Mouse (Mus musculus) monocyte, adult 2 months (primary cell): ENCODE data around the gene Gna13.
"Not testable (repeated sequence)": the region's sequence is repeated elsewhere in the genome, so short reads cannot be mapped to it uniquely, and the experiment has no call there.

Source experiments
- DNase-seq, 2 experiments: peaks; one replicate each; pipeline ENCODE4 v3.0.0; 2022; ENCODE audit warnings: low spot score in 2 of 2, low read depth in 1 of 2

Gna13 gene

GRCm38 (mm10) chr11:109362463-109363190 lies at the start of gene Gna13:
Gene Gna13 (plus strand): TSS chr11:109362831.
- DNase-seq, result peak; percentile 69 to 90

- DNase-seq, result no peak
Measured at GRCm38 (mm10) chr11:109316921-109317320, 45.7 kb upstream of the Gna13 start.

- DNase-seq, result no peak
Measured at GRCm38 (mm10) chr11:109319471-109319870, 43.2 kb upstream of the Gna13 start.

- no peak for DNase-seq
Measured at GRCm38 (mm10) chr11:109319946-109320345, 42.7 kb upstream of the Gna13 start.

GRCm38 (mm10) chr11:109320361-109320933 lies 42.2 kb upstream of the Gna13 start:
- DNase-seq, result no peak

- DNase-seq, result no peak
Measured at GRCm38 (mm10) chr11:109326270-109326669, 36.4 kb upstream of the Gna13 start.

- no peak for DNase-seq
Measured at GRCm38 (mm10) chr11:109327381-109327780, 35.2 kb upstream of the Gna13 start.

- no peak for DNase-seq
Measured at GRCm38 (mm10) chr11:109327952-109328351, 34.7 kb upstream of the Gna13 start.

- no peak for DNase-seq
Measured at GRCm38 (mm10) chr11:109329331-109329730, 33.3 kb upstream of the Gna13 start.

- DNase-seq, result no peak
Measured at GRCm38 (mm10) chr11:109330706-109331393, 31.8 kb upstream of the Gna13 start.

GRCm38 (mm10) chr11:109331424-109331824 lies 31.2 kb upstream of the Gna13 start:
- peak; percentile 66 to 80 for DNase-seq

GRCm38 (mm10) chr11:109332722-109333121 lies 29.9 kb upstream of the Gna13 start:
- no peak for DNase-seq

GRCm38 (mm10) chr11:109334773-109335172 lies 27.9 kb upstream of the Gna13 start:
- no peak for DNase-seq

- DNase-seq, result no peak
Measured at GRCm38 (mm10) chr11:109335890-109336289, 26.7 kb upstream of the Gna13 start.

- DNase-seq, result no peak
Measured at GRCm38 (mm10) chr11:109339155-109339938, 23.3 kb upstream of the Gna13 start.

GRCm38 (mm10) chr11:109340541-109340940 lies 22.1 kb upstream of the Gna13 start:
- no peak for DNase-seq

GRCm38 (mm10) chr11:109342666-109343065 lies 20.0 kb upstream of the Gna13 start:
- not testable (repeated sequence) for DNase-seq

- DNase-seq, result no peak
Measured at GRCm38 (mm10) chr11:109343558-109343957, 19.1 kb upstream of the Gna13 start.

- DNase-seq, result no peak
Measured at GRCm38 (mm10) chr11:109343991-109344599, 18.5 kb upstream of the Gna13 start.

GRCm38 (mm10) chr11:109347242-109347959 lies 15.2 kb upstream of the Gna13 start:
- DNase-seq, result no peak
